Mouse (Mus musculus) erythroblast, embryonic 14.5 days (primary cell): ENCODE data around the gene Lhx8. TPM values are rescaled to one million over a fixed set of nuclear protein-coding genes. Genes with fewer than 3 reads are reported as not detected.

Experiments used
- H3K27me3 ChIP-seq: 2 replicates; pipeline ENCODE4 v1.6.1; 2012; ENCODE audit warnings: inconsistent platforms; ENCODE audit not compliant: control insufficient read depth
- H3K36me3 ChIP-seq: 2 replicates; pipeline ENCODE4 v1.6.1; 2012; ENCODE audit warnings: mild to moderate bottlenecking, inconsistent platforms; ENCODE audit not compliant: control insufficient read depth
- H3K4me1 ChIP-seq: 2 replicates; pipeline ENCODE4 v1.6.1; 2012; ENCODE audit warnings: inconsistent platforms; ENCODE audit not compliant: control insufficient read depth
- H3K4me3 ChIP-seq: replicated peaks from 2 replicates; pipeline ENCODE3; 2012; ENCODE audit warnings: moderate library complexity, mild to moderate bottlenecking, inconsistent platforms
- H3K9me3 ChIP-seq: 2 replicates; pipeline ENCODE4 v1.6.1; 2012; ENCODE audit warnings: low read length, inconsistent platforms, mixed read lengths; ENCODE audit not compliant: control insufficient read depth
- GATA1 ChIP-seq: IDR thresholded peaks from 2 replicates; pipeline ENCODE4 v1.6.1; 2012; ENCODE audit warnings: low read length, inconsistent platforms, mixed read lengths
- TAL1 ChIP-seq: IDR thresholded peaks from 3 replicates; pipeline ENCODE4 v1.6.1; 2012; ENCODE audit warnings: low read length, inconsistent platforms, mixed read lengths
- polyA plus RNA-seq: library from polyadenylated mRNA; stranded (reverse); fragments of >175 nt; gene quantifications from 2 replicates; pipeline ENCODE4 v1.2.3, GENCODE M21; 2012

The Lhx8 gene
- polyA plus RNA-seq, 1 experiment = not detected

DNA sequence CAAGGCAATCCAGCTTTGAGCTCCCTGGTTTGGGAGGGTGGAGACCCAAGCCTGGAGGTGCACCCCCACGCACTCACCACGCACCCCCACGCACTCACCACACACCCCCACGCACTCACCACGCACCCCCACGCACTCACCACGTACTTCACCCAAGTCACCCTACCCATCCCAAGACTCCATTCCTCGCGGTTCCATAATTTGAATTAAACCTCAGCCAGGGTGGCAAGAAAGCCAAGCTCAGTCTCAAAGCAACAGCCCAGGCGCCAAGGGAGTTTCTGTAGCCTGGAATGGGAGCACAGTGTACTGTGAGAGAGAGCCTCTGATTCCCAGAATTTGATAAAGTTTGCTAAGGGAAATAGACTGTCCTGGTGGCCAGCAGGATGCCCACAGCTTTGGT is 4.3 kb upstream of the Lhx8 start:
- Histone ChIP-seq H3K4me1 (no peaks in the 10 kb centered on the region), H3K36me3 (no peaks in the 10 kb centered on the region), H3K27me3 (peaks cover 65% of the 10 kb centered on the region), H3K9me3 (peaks cover 3% of the 10 kb centered on the region; the same call in 1 of the 2 replicates), H3K4me3 (no peak overlapping the region)
- TF ChIP-seq GATA1 (no peak), TAL1 (no peak)

DNA sequence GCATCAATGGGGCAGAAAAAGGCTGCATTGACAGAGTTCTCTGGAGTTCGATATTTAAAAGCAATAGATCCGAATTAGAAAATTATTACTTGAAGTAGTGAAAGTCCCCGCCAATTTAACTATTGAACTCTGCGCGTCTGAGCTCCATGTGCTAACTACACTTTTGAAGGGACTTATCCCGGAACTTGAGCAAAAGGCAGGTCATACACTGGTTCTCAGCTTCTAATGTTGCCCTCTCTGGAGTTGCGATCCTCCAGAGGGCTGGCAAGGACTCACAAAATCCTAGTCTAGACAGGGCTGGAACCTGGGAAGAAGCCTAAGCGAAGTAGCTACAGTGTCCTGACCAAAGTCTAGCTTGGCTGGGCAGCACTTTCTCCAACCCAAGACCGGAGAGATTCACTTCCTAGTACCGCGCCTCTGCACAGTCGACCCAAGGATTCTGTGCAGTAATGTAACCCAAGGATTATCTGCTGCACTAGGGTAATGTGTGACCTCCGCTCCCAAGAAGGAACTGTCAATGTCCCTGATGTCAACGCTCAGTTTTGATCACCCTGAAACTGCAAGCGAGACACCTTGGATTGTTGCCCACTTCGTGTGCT is 3.0 kb upstream of the Lhx8 start:
- H3K4me3 ChIP-seq = no peak overlapping the region
- TF ChIP-seq TAL1 (no peak), GATA1 (no peak)
- H3K4me1 ChIP-seq = no peaks in the 10 kb centered on the region
- no peaks in the 10 kb centered on the region for H3K36me3 ChIP-seq
- peaks cover 3% of the 10 kb centered on the region; the same call in 1 of the 2 replicates for H3K9me3 ChIP-seq
- peaks cover 78% of the 10 kb centered on the region for H3K27me3 ChIP-seq

DNA sequence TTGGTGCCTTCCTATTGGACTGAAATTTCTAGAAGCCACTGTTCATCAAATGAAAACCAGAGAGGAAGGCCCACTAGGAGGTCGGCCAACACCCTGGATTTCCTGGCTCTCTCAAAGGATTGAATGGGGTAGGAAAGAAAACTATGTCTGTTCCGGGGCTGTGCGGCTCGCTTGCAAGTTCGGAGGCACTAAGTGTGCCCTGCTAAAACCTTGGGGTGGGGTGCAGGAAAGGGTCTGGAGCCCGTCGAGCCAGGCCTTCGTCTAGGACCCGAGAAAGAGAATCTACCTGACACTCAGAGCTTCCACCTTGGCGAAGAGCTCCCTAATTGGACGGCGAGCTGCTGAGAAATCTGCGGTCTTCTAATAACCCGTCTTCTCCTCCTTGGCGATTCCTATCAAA is 2.5 kb upstream of the Lhx8 start:
- Histone ChIP-seq H3K4me3 (no peak overlapping the region), H3K27me3 (peaks cover 84% of the 10 kb centered on the region), H3K9me3 (peaks cover 4% of the 10 kb centered on the region; the same call in 1 of the 2 replicates), H3K36me3 (no peaks in the 10 kb centered on the region), H3K4me1 (no peaks in the 10 kb centered on the region)
- TF ChIP-seq GATA1 = no peak
- TF ChIP-seq TAL1 = no peak

DNA sequence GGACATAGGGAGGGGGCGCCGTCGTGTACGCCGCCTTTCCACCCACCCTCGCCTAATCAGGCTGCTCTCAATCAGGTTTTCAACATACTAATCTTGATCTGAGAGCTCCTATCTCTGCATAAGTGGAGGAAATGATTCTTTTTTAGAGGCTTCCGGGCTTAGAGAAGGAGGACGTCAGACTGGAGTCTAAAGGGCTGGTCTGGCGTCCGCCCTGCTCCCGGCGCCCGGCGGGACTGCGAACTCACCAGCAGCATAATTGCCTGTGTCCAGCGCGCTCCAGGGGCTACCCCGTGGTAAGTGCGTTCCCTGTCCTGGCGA is 1.7 kb upstream of the Lhx8 start:
- Histone ChIP-seq H3K4me3 (no peak overlapping the region), H3K27me3 (peaks cover 92% of the 10 kb centered on the region), H3K9me3 (peaks cover 6% of the 10 kb centered on the region; the same call in 1 of the 2 replicates), H3K4me1 (no peaks in the 10 kb centered on the region), H3K36me3 (no peaks in the 10 kb centered on the region)
- TF ChIP-seq GATA1 (no peak), TAL1 (no peak)

DNA sequence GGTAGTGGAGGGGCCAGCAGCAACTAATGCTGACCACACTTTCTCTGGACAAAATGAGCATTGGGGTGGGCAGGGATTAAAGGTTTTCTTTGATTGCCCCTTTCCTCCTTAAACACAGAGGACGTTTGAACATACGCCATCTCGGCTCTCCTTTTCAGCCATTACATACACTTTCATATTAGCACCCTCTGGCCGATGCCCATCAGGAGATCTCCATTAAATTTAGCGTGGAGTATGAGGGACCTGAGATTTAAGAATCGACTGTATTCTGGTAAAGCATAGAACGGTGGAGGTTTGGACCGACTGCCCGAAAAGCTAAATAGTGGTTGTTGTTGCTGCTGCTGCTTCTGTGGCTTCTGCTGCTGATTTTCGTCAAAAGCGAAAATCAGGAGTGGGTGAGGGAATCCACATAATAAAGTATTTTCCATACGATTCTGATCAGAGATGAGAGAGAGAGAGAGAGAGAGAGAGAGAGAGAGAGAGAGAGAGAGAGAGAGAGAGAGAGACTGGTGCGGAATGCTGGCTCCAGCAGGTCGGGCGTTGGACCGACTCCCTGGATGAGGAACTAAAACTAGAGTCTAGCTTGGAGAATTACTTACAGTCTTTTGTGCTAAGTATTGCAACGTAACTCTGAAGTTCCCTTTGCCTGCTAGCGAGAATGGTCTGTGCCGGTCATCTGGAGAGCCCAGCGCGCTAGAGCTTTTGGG is 1.2 kb upstream of the Lhx8 start:
- H3K4me1 ChIP-seq = no peaks in the 10 kb centered on the region
- TF ChIP-seq TAL1 (no peak), GATA1 (no peak)
- H3K27me3 ChIP-seq = peaks cover 96% of the 10 kb centered on the region
- H3K4me3 ChIP-seq = no peak overlapping the region
- H3K9me3 ChIP-seq = peaks cover 6% of the 10 kb centered on the region; the same call in 1 of the 2 replicates
- H3K36me3 ChIP-seq = no peaks in the 10 kb centered on the region

DNA sequence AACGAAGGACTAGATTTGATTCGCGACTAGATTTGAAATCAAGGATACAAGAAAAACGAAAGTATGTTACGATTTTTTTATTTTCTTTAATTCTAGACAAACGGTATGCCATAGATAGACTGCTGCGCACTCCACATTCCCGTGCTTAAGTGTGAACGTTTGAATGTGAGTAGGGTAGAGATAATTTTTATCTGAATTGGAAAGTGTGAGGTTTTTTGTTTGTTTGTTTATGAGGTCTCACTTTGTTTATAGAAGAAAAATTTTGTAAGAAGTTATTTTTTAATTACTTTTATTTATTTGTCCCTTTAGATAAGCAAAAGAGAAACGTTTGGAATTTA is 513 bp upstream of the Lhx8 start:
- H3K4me1 ChIP-seq = no peaks in the 10 kb centered on the region
- H3K4me3 ChIP-seq = no peak overlapping the region
- H3K27me3 ChIP-seq = peaks cover 100% of the 10 kb centered on the region
- H3K36me3 ChIP-seq = no peaks in the 10 kb centered on the region
- H3K9me3 ChIP-seq = peaks cover 6% of the 10 kb centered on the region; the same call in 1 of the 2 replicates
- TF ChIP-seq TAL1 (no peak), GATA1 (no peak)

DNA sequence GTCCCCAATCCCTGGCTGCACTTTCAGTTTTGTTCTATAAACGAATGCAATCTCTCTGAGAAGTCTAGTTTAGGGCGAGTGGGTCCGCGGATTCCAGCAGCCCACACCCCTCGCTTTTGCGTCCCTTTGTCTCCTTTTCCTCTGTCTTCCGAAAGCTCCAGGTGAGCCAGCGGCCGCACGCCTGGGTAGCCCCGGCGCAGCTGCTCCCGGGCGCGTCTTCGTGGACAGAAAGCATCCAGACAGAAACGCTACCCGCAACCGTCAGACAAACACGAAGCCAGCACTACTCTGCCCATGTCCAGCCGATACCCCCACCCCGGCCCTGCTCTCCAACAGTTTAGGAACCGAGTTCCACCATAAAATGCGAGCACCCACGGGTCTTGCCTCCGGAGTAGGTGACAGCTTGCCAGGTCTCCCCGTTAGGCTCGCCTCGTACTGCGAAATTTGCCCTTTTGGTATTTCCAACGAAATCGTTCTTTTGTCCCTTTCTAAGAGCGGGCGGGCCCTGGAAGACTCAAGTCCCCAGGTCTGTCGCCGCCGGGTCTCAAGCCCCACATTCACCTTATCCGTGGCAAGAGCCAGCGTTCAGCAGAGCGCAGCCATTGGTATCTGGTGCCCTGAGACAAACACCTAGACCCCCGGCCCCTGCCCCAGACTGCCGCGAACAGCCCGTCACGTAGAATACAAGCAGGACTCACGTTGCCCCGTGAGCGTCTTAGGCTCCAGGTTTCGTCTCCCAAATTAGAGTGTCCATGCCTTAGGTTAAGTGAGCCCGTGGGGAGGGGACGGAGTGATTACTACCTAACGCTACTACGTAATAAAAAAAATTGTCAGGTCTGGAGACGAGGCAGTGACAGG is 907 bp downstream of the Lhx8 start:
- Histone ChIP-seq H3K4me1 (no peaks in the 10 kb centered on the region), H3K36me3 (no peaks in the 10 kb centered on the region), H3K9me3 (peaks cover 6% of the 10 kb centered on the region; the same call in 1 of the 2 replicates), H3K4me3 (no peak overlapping the region), H3K27me3 (peaks cover 99% of the 10 kb centered on the region)
- TF ChIP-seq GATA1 (no peak), TAL1 (no peak)

DNA sequence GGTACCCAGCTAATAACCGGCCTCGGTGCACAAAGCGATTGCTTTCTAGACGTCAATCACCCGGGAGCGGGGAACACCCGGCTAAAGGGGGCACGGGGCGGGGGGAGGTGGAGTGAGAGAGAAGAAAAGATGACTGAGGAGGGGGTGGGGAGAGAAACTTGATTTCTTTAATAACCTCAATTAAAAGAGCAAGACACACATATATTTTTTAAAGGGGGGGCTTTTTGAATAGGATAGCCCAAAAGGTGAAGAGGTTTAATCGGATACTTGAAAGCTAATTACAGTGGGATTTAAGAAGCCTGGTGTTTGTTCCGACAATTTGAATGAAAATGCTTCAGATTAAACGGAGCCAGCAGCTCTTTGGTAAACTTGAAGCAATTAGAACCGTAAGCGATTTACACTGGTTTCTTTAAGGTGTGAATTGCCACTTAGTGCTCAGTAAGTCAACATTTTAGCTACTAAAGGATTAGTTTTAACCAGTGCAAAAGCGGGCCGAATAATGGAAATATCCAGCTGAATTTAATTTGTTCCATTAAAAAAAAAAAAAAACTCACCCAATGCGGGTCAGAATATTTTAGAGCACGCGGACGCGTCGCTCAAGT is 1.6 kb downstream of the Lhx8 start:
- TF ChIP-seq TAL1 = no peak
- TF ChIP-seq GATA1 = no peak
- Histone ChIP-seq H3K36me3 (no peaks in the 10 kb centered on the region), H3K4me1 (no peaks in the 10 kb centered on the region), H3K9me3 (peaks cover 6% of the 10 kb centered on the region; the same call in 1 of the 2 replicates), H3K4me3 (no peak overlapping the region), H3K27me3 (peaks cover 96% of the 10 kb centered on the region)
